Mouse (Mus musculus) heart, embryonic 16.5 days (tissue): ENCODE data around the gene Coro1c. TPM values are rescaled to one million over a fixed set of nuclear protein-coding genes. Genes with fewer than 3 reads are reported as not detected.

Experiments
- ATAC-seq: fragments of 200-750 bp; cut with Nextera tagmentation; replicated peaks from 2 replicates; pipeline ENCODE4 v1.8.0; 2017; ENCODE audit warnings: moderate number of reproducible peaks; ENCODE audit not compliant: insufficient read depth, low FRiP score; ENCODE audit errors: extremely low read depth
- H3K27ac ChIP-seq: fragments of 300-500 bp; sonication (generic); 2 replicates; pipeline ENCODE4 v1.5.1; 2014; ENCODE audit warnings: mild to moderate bottlenecking, low read length, control low read depth, moderate library complexity
- H3K27me3 ChIP-seq: fragments of 300-500 bp; sonication (generic); 2 replicates; pipeline ENCODE4 v1.6.1; 2014; ENCODE audit warnings: low read length, mixed read lengths; ENCODE audit not compliant: control insufficient read depth, insufficient read depth
- H3K36me3 ChIP-seq: fragments of 300-500 bp; sonication (generic); 2 replicates; pipeline ENCODE4 v1.6.1; 2014; ENCODE audit not compliant: control insufficient read depth, insufficient read depth
- H3K4me1 ChIP-seq: fragments of 300-500 bp; sonication (generic); 2 replicates; pipeline ENCODE4 v1.6.1; 2014; ENCODE audit warnings: low read length, mixed read lengths; ENCODE audit not compliant: control insufficient read depth, insufficient read depth
- H3K4me2 ChIP-seq: fragments of 300-500 bp; sonication (generic); 2 replicates; pipeline ENCODE4 v1.6.1; 2014; ENCODE audit warnings: low read depth, mild to moderate bottlenecking, control low read depth, low read length
- H3K4me3 ChIP-seq: fragments of 300-500 bp; sonication (generic); 2 replicates; pipeline ENCODE4 v1.5.1; 2014; ENCODE audit warnings: mild to moderate bottlenecking, control low read depth, low read length
- H3K9ac ChIP-seq: fragments of 300-500 bp; sonication (generic); 2 replicates; pipeline ENCODE4 v1.6.1; 2014; ENCODE audit warnings: low read length, control low read depth
- H3K9me3 ChIP-seq: fragments of 300-500 bp; sonication (generic); replicated peaks from 2 replicates; pipeline ENCODE4 v1.6.1; 2016; ENCODE audit warnings: low read length; ENCODE audit not compliant: control insufficient read depth
- WGBS: fragments of 180-500 bp; shearing (Covaris S2); extraction: QIAGEN DNeasy Blood & Tissue Kit; methylation state at CpG from one replicate; pipeline ENCODE4 v1.1.7; 2014; 5-methylcytosine and 5-hydroxymethylcytosine counted together
- polyA plus RNA-seq: library from polyadenylated mRNA; unstranded; fragments of >200 nt; fragmentation: Nextera tagmentation; extraction: Ambion mirVana; gene quantifications from 2 replicates; pipeline ENCODE4 v1.2.1, GENCODE M21; 2015

Gene Coro1c
- polyA plus RNA-seq, 1 experiment from 2014 or later, result 85.9 TPM

GRCm38 (mm10) chr5:113872936-113873912 lies 35.3 kb downstream of the Coro1c start:
- Histone ChIP-seq H3K9me3 (0 out of 2 replicates have a peak, but pooled peaks cover 4% of the 10 kb centered on the region), H3K4me2 (peak overlapping the region; percentile 59), H3K27ac (peak overlapping the region; percentile 93), H3K4me1 (peaks cover 75% of the 10 kb centered on the region), H3K9ac (peak overlapping the region; percentile 73), H3K36me3 (peaks cover 7% of the 10 kb centered on the region), H3K4me3 (peak overlapping the region; percentile 35), H3K27me3 (no peaks in the 10 kb centered on the region)
- 9% methylated on average over 15 of the region's 15 CpGs for WGBS
- ATAC-seq, result peak; percentile 70

GRCm38 (mm10) chr5:113871903-113872548 lies 36.5 kb downstream of the Coro1c start:
- 67% methylated on average over 7 of the region's 7 CpGs for WGBS
- peaks cover 7% of the 10 kb centered on the region for H3K36me3 ChIP-seq
- H3K9ac ChIP-seq, result peak overlapping the region; percentile 21; the same call in 1 of the 2 replicates
- H3K9me3 ChIP-seq, result 0 out of 2 replicates have a peak, but pooled peaks cover 4% of the 10 kb centered on the region
- H3K4me3 ChIP-seq, result no peak overlapping the region
- no peak for ATAC-seq
- H3K27ac ChIP-seq, result peak overlapping the region; percentile 93
- H3K4me1 ChIP-seq, result peaks cover 70% of the 10 kb centered on the region
- H3K4me2 ChIP-seq, result no peak overlapping the region
- H3K27me3 ChIP-seq, result no peaks in the 10 kb centered on the region

GRCm38 (mm10) chr5:113870393-113871040 lies 38.0 kb downstream of the Coro1c start:
- H3K4me2 ChIP-seq, result peak overlapping the region; percentile 25
- peaks cover 1% of the 10 kb centered on the region for H3K36me3 ChIP-seq
- H3K4me1 ChIP-seq, result peaks cover 67% of the 10 kb centered on the region
- H3K4me3 ChIP-seq, result no peak overlapping the region
- 29% methylated on average over 21 of the region's 21 CpGs for WGBS
- peak overlapping the region; percentile 62 for H3K9ac ChIP-seq
- peak overlapping the region; percentile 93 for H3K27ac ChIP-seq
- 0 out of 2 replicates have a peak, but pooled peaks cover 1% of the 10 kb centered on the region for H3K9me3 ChIP-seq
- no peaks in the 10 kb centered on the region for H3K27me3 ChIP-seq
- ATAC-seq, result no peak

GRCm38 (mm10) chr5:113869132-113869531 lies 39.4 kb downstream of the Coro1c start:
- no peak overlapping the region for H3K9ac ChIP-seq
- H3K27ac ChIP-seq, result peak overlapping the region; percentile 71
- ATAC-seq, result peak; percentile 41
- H3K4me1 ChIP-seq, result peaks cover 57% of the 10 kb centered on the region
- no peaks in the 10 kb centered on the region for H3K27me3 ChIP-seq
- H3K9me3 ChIP-seq, result no peaks in the 10 kb centered on the region
- H3K4me2 ChIP-seq, result no peak overlapping the region
- WGBS, result 28% methylated on average over 11 of the region's 11 CpGs
- no peak overlapping the region for H3K4me3 ChIP-seq
- H3K36me3 ChIP-seq, result peaks cover 3% of the 10 kb centered on the region

GRCm38 (mm10) chr5:113864992-113865391 lies 43.6 kb downstream of the Coro1c start:
- no peak for ATAC-seq
- no peak overlapping the region for H3K4me2 ChIP-seq
- no peaks in the 10 kb centered on the region for H3K27me3 ChIP-seq
- H3K27ac ChIP-seq, result no peak overlapping the region
- 71% methylated on average over 6 of the region's 6 CpGs for WGBS
- peaks cover 23% of the 10 kb centered on the region for H3K4me1 ChIP-seq
- H3K36me3 ChIP-seq, result peaks cover 10% of the 10 kb centered on the region
- no peak overlapping the region for H3K9ac ChIP-seq
- no peaks in the 10 kb centered on the region for H3K9me3 ChIP-seq
- no peak overlapping the region for H3K4me3 ChIP-seq

GRCm38 (mm10) chr5:113863994-113864393 lies 44.6 kb downstream of the Coro1c start:
- H3K4me1 ChIP-seq, result peaks cover 20% of the 10 kb centered on the region

GRCm38 (mm10) chr5:113862418-113862817 lies 46.1 kb downstream of the Coro1c start:
- peaks cover 10% of the 10 kb centered on the region for H3K36me3 ChIP-seq

More at GRCm38 (mm10) chr5:113863994-113864393, 44.6 kb downstream of the Coro1c start:
- H3K9me3 ChIP-seq, result no peaks in the 10 kb centered on the region
- H3K27me3 ChIP-seq, result no peaks in the 10 kb centered on the region
- H3K4me3 ChIP-seq, result no peak overlapping the region
- 93% methylated on average over 12 of the region's 12 CpGs for WGBS
- peaks cover 10% of the 10 kb centered on the region for H3K36me3 ChIP-seq
- no peak overlapping the region for H3K4me2 ChIP-seq
- no peak overlapping the region for H3K27ac ChIP-seq
- no peak overlapping the region for H3K9ac ChIP-seq
- ATAC-seq, result no peak

GRCm38 (mm10) chr5:113861294-113861693 lies 47.3 kb downstream of the Coro1c start:
- Histone ChIP-seq H3K36me3 (peaks cover 10% of the 10 kb centered on the region), H3K4me1 (peaks cover 34% of the 10 kb centered on the region), H3K27me3 (no peaks in the 10 kb centered on the region), H3K4me3 (no peak overlapping the region), H3K4me2 (no peak overlapping the region), H3K9me3 (no peaks in the 10 kb centered on the region), H3K27ac (no peak overlapping the region), H3K9ac (no peak overlapping the region)
- no peak for ATAC-seq
- WGBS, result 94% methylated on average over 8 of the region's 8 CpGs

More at GRCm38 (mm10) chr5:113862418-113862817, 46.1 kb downstream of the Coro1c start:
- no peaks in the 10 kb centered on the region for H3K27me3 ChIP-seq
- H3K4me2 ChIP-seq, result no peak overlapping the region
- peaks cover 26% of the 10 kb centered on the region for H3K4me1 ChIP-seq
- no peak overlapping the region for H3K4me3 ChIP-seq
- H3K9ac ChIP-seq, result no peak overlapping the region
- no peak for ATAC-seq
- H3K9me3 ChIP-seq, result no peaks in the 10 kb centered on the region
- H3K27ac ChIP-seq, result no peak overlapping the region
- WGBS, result 95% methylated on average over 4 of the region's 4 CpGs
